Mouse (Mus musculus) c-Kit-negative CD71-positive TER-119-positive erythroid progenitor cells, embryonic 14.5 days (primary cell): ENCODE measurements around the gene Rxra.

Experiments
- DNase-seq: peaks from one replicate; pipeline ENCODE4 v3.0.0-alpha.2; 2013; ENCODE audit warnings: low read depth, low spot score

Gene Rxra

DNA sequence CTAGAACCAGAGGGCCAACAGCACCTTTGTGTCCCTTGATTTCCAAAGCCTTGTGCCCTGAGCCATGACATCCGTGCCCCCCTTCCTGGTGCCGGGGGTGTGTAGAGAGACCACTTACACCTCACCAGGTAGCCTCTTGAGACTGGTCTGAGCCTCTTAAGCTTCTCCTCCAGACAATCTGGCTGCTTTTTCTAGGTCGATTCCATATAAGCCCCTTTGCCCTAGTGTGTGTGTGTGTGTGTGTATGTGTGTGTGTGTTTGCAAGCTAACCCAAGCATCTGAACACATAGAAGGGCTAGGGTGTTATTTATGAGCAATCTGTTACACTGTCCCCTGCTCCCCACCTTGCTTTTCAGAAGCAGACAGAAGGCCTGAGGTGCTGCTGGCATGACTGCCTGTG lies 62.2 kb downstream of the Rxra start:
- DNase-seq = no peak

DNA sequence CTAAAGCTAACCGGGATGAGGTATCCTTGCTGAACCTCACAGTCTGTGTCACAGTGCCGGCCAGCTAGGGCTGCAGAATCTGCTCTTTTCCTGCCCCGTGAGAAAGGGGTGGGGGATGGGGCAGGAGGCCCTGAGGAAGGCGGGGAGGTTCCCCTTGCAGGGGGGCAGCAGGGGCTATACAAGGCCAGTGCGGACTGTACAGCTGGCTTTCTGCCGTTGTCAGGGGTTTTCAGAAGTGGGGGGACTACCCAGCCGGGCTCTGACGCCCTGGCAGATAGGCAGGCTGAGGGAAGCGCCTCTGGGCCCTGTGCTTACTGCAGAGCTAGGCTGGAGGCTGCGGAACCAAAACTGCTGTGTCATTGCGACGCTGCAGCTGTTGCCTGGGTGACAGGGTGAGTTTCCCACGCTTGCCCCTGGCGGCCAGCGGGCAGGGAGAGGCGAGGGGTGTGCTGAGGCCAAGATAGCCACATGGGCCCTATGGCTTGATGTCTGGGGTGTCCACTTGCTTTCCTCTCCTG lies 63.9 kb downstream of the Rxra start:
- peak; percentile 73 for DNase-seq

DNA sequence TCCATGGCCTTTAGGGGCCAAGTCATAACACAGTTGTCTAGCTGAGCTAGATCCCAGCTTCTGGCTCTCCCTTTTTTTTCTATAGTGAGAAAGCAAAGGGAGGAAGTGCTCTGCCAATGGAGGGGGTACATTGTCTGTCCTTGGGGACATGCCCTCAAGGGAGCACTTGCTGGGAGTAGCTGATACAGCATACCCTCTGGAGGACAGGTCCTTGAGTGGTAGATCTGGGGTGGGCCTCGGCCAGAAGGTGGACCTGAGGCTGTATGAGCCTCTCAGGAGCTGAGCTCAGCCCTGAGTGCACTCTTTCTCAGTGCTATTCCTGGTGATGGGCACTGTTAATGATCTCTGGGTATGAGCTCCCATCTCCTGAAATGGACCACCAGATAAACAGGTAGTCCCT lies 66.9 kb downstream of the Rxra start:
- no peak for DNase-seq

DNA sequence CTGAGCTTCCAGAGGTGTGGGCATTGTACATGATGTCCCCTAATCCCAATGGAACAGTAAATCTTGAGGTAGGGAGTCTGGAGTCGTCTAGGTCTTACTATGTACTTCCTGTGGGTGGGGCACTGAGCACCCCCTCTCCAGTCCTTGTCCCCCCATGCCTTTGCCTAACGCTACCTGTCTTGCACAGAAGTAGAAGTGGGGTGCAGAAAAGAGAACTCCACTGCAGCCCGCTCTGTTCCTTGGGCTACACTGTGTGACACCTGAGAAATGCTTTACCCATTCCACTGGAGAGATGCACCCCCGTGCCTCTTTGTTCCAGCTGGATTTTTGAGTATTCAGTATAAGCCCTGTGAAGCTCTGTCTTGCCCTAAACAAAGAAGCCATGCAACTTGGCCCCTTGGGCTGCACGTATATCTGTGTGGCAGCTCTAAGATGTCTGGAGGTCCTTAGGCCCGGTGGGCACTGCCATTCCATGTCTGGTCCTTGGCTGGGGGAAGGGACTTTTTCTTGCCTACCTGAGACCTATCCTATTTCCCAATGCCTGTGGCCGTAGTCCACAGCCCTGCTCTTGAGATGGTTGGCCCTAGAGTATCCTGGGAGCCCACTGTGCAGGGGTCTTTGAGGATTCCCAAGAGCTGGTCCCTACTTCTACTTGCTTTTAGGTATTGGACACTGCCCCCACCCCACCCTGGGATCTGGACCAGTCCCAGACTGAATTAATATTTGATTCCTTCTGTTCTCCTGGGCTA lies 67.8 kb downstream of the Rxra start:
- no peak for DNase-seq

DNA sequence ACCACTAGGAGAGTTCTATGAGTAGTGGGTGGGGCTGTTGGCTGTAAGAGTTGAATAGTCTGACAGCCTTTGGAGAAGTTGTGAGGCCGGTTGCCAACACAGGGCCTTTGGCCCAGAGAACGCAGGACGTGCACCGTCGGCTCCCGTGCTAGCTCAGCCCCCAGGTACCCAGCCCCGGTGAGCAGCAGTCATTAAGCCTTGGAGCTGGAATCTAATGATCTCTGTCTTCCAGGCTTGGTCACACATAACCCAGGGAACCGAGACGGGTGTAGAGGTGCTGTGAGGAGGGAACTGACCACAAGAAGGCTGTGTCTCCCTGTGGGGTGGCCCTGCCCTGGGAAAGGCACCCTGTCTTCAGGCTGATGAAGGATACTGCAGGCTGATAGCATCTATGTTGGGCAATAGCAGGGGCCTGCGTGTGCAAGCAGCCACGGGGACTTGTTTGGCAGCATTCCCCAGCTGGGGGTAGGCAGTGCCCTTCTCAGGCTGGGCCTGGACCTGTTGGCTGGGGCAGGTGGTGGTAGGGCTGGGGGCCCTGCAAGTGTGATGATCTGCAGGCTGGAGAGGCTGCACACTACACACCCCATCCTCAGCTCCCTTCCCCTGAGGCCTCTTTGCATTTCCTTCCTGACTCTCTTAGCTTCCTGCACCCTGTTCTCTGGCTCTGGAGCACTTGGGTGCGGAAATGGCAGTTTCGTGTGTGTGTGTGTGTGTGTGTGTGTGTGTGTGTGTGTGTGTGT lies 68.5 kb downstream of the Rxra start:
- DNase-seq = no peak

DNA sequence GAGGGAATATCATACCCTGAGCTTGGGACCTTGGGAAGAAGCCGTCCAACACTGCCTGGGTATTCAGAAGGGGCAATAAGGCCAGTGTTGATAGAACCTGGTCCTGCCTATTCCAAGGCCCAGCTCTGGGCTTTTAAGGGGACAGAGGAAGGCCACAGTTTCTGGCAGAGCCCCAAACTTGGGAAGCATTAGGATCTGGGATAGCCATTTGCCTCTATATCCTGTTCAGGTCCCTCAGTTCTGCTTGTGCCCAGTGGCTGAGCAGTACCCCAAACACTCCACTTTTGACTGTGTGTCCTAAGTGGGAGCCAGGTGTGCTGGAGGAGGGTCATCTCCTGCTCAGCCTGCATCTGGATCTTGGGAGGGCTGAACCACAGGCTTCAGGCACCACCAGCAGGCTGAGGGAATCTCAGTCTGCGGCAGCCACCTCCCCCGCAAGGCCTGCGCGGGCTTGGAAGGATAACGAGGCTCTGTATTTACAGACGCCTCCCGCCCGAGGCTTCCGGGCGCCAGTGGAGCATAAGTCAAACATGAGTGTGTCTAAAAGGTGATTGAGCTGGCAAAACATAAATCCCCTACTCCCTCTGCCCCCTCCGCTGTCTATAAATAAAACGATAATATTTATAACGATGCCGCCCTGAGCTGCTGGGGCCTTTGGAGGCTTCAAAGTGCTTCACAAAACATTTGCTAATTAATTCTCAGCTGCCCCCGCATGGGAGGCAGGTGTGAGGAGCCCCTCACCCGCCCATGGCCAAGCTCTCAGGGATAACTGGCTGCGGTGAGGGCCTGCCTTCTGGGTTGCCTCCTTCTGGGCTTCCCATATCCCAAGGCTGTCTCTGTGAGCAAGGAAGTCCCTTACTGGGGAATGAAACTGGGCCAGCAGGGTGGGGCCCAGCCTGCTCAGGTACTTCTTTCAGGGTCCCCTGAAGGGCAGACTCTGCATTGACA lies 69.7 kb downstream of the Rxra start:
- DNase-seq = no peak

DNA sequence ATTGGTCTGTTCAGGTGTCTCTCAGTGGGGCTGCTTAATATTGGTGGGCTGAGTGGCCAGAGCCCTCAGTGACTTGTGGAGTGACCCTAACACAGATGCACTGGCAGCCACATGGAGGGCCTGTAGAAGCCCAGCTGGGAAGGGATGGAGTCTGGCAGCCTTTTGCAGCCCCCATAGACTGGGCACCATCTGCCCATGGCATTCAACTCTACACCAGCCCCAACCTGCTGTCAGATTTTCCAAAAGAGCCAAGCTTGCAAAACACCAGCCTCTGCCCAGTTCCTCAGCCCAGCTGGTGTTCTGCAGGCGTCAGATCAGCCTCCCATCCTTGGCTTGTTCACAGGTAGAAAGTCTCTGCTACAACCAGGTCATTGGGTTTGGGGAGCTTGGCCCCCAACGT lies 70.6 kb downstream of the Rxra start:
- DNase-seq = no peak

DNA sequence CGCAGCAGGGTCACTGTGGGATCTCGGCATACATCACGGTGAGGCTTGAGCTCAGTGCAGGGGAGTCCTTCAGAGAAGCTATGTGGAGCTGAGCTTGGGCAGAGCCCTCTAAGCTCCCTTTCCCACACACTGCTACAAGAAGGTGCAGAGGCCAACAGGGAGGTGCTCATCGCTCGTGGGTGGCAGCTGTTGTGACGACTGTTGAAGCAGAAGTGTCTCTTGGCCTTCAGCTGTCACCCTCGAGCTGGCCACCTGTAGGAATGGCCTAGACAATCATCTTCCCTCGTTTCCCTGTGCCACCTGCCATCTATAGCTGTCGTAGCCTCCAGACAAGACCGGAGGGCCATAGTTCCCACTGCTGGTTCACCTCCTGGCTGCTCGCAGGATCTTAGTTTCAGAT lies 72.7 kb downstream of the Rxra start:
- no peak for DNase-seq

DNA sequence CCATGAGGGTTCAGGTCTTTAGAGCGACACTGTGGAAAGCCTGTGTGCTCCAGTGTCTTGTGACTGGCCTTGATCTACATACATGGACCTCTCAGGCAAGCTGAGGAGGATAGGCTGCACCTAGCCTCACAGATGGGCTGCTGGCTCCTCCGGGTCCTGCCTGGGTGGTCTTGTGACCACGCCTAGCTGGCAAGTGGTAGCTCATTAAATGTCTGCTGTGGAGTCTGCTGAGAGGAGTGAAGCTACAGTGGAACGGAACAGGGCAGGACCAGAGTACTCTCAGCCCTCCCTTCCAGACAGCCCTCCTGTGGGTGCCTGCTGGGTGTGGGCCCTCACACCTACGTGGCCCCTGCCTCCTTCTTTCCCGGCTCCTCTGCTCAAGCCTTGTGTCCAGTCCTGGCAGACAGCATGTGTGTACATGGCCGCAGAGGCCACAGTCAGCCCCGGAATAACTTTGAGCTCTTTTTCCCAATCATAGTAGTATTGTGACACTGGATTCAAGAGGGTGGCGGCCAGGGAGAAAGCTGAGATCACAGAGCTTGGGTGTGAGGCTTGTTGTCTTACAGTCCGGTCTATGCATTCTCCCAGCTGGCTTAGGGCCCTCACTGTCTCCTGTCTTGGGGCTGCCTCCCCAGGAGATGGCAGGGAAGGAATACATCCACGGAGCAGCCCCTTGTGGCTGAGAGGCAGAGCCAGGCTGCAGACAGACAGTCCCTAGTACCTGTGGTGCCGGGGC lies 74.3 kb downstream of the Rxra start:
- no peak for DNase-seq

DNA sequence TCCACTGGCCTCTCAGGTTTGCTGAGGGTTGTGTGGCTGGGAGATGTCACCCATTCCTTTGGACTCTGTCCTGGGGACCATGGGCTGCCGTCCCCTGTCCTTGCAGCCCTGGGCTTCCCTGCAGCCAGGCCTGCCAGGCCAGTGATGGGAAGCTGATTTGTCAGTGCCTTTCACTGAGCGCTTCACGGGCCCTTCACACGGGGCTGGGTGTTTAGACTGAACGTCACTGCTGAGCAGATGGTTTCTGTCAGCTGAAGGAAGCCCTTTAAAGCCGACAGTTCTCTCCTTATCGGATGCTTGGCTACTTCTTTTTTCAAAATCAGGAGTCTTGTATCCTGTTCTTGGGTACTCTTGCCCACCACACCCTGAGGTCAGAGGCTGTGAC lies 74.9 kb downstream of the Rxra start:
- DNase-seq = no peak

DNA sequence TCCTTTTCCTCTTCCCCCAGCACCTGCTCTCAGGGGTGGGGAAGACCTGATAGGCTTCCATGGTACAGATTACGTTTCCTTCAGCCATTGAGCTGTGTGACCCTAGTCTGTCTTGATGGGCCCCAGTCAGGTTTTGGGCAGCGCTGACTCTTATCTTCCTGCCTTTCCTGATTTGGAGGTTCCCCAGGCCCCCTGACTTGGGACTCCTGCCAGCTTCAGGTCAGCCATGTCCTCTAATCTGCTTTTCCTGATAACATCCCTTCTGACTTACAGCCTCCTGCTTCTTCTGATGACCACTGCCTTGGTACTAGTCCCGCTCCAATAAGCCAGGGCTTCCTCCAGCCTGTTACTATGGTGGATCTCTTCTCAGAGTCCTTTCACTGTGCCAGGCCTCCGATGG lies 75.6 kb downstream of the Rxra start:
- DNase-seq = no peak

DNA sequence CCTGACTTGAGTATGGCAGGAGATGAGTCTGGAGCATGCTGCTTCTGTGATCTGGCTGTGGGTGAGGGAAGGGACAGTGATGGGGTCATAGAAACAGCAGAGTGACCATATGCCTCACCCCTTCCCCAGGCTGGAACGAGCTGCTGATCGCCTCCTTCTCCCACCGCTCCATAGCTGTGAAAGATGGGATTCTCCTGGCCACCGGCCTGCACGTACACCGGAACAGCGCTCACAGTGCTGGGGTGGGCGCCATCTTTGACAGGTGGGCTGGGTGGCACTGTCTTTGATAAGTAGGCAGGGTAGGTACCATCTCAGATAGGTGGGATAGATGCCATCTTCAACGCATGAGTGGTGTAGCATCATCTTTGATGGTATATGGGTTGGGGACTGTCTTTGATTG lies 77.9 kb downstream of the Rxra start:
- DNase-seq = no peak

DNA sequence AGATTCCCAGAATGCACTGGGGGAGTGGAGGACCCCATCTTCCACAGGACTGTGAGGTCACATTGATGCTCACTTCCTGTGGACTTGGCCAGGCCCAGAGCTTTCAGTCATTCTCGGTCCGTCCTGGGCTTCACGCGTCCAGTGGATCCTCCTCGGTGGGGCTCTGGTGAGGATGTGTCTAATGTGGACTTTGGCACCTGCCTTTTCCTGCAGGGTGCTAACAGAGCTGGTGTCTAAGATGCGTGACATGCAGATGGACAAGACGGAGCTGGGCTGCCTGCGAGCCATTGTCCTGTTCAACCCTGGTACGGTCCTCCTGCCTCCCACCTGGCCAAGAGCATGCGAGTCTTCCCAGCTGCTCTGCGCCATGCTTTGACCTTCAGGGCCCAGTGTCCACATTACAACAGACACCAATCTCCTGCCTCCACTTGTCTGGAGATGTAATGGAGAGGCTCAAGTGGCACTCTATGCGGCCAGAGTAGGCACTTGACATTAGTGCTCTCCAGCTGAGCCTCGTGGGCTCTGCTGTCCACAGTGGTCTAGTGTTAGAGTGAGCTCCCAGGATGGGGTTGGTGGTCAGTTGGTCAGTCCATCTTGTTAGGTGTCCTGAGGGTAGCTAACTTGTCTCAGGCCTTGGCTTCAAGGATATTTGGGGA lies 79.9 kb downstream of the Rxra start:
- DNase-seq = no peak

DNA sequence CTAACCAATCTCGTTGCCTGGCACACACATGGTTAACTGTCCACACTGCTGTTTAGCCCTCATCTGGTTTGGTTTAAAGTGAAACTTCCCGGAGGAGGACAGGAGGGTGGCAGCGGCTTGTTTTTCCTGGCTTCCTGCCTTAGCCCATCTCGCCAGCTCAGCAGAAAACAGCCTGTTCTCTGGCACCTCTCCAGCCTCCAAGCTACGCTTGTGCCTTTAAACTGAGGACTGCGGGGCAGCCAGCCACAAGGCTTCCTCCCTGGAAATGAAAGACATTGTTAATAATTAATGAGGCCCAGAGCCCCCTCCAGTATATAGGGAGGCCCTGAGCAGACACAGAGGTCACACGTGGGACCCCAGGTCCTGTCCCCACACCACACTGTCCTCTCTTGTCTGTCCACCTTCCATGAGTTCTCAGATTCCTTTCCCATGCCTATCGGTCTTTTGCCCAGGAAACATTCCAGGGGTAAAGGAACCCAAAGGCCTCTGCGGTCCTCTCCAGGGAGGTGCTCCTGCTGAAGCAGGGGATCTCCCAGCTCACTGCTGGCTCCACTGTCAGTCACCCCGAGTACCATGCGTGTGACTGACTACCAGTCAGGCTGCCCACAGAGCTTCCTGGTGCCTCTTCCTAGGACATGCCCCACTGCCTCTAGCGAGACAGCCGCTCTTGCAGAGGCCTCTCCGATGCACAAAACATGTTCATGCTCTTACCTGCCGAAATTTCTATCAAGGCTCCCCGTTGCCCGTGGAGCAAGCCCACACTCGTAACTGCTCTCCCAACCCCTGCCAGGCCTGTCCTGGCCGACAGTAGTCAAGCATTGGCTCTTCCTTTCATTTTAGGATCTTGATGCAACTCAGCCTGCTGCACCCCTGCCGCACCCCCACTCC lies 82.4 kb downstream of the Rxra start:
- no peak for DNase-seq

DNA sequence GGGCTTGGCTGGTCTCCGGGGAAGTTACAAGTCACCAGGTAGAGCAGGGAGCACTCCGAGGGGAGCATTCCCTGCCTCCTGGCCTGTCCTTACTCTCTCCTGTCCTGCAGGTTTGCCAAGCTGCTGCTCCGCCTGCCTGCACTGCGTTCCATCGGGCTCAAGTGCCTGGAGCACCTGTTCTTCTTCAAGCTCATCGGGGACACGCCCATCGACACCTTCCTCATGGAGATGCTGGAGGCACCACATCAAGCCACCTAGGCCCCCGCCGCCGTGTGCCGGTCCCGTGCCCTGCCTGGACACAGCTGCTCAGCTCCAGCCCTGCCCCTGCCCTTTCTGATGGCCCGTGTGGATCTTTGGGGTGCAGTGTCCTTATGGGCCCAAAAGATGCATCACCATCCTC lies 83.2 kb downstream of the Rxra start:
- DNase-seq = no peak

DNA sequence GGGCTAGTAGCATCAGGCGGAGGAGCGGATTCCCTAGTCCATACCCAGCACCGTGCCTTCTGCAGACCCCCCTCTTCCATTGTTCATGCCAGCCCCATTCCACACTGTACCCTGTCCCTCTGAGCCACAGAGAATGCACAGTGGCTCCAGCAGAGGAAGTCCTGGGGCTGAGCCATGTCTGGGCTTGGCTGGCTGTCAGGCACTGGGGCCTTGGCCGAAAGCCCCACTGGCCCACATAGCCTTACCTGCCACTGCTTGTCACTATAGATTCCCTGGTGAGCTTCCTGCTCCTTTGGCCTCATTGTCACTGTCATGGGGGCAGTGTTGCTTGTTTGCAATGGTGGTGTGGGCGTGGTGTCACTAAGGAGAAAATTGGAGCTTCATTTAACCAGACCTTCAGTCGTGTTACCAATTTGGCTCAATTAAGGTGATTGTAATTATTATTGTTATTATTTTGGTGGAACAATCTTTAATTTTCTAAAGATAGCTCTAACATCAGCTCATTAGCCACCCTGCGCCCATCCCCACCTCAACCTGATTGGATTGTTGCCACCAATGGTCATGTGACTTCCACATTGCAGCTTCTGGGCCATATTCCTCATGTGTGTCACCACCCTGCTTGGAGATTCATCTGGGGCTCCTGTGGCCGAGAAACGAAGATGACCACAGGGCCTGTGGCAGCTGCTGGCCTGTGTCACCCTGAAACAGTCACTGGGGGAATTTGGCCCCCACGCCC lies 85.2 kb downstream of the Rxra start:
- DNase-seq = no peak

DNA sequence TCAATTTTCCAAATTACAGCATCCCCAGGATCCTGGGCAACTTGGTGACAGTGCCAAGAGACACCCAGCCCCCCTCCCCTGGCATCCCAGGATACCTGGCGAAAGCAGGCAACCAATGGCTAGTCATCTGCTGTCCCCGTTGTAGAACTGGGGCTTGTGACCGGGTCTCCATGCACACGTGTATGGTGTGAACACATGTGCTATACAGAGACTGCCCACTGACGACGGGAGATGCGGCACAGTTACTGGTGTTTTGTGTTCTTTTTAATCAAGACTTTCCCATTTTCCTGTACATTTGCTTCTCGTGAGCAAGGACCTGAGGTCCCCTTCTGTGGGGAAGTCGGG lies 85.7 kb downstream of the Rxra start:
- DNase-seq = no peak

DNA sequence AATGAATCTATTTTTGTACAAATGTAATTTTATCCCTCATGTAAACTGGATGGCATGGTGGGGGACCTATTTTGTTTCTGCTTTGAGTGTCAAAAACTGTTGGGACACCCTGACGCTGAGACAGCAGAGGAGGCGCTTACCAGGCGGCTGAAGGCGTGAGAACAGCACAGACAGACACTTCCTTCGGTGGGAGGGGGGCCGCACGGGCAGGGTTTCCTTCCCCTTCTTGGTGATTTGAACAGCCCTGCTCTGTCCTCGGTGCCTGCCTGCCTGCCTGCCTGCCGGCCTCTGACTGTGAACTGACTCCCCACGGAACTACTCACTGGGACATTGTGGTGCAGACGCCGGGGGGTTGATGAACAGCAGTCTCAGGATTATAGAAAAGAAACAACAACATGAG lies 86.3 kb downstream of the Rxra start:
- DNase-seq = no peak
